Mouse (Mus musculus): Measurements from ENCODE around the gene Glrx. TPM values are rescaled to one million over a fixed set of nuclear protein-coding genes. Genes with fewer than 3 reads are reported as not detected.

Glrx gene
- 44.7 and 49.9 TPM in 2 replicates for polyA plus RNA-seq (2015; fragmentation: Nextera tagmentation; extraction: Ambion mirVana)

DNA sequence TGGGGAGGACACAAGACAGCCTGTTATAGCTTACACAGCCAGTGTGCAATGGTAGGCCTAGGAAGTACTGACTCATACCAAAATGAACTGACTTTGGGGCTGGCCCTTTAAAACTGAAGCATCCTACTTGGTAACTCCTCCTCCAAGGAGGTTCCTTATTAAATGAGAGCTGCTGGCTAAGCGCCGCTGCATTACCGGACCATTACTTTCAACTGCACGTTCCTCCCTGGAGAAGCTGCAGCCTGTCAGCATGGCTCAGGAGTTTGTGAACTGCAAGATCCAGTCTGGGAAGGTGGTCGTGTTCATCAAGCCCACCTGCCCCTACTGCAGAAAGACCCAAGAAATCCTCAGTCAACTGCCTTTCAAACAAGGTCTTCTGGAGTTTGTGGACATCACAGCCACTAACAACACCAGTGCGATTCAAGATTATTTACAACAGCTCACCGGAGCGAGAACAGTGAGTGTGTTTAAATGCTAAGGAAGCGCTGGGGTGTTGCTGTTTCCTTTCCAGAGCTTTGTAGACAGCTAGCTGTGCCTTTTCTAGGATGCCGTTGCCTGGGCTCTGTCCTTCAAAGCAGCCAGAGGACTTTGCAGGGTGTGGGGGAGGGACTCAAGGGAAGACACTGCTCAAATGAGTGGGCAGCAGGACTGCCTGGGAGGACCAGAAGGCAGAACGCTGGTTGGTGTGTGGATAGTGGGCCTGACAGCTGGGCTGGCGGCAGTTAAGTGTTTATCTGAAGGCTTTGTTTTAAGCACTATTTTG lies at the start of gene Glrx:
Gene Glrx (plus strand): TSS at position 150 of the 763 bp plus-strand sequence.
- Histone ChIP-seq H3K9ac (ENCODE audit: low read depth, low read length) (peak within 1 kb of the TSS; percentile 58), H3K36me3 (ENCODE audit: control insufficient read depth, insufficient read depth) (no peaks in the 10 kb centered on the region), H3K4me2 (ENCODE audit: low read depth, low read length) (peak within 1 kb of the TSS; percentile 66), H3K4me3 (ENCODE audit: low read depth, low read length) (peak within 1 kb of the TSS; percentile 65), H3K27me3 (ENCODE audit: control insufficient read depth, insufficient read depth, low read depth, low read length) (no peaks in the 10 kb centered on the region), H3K9me3 (replicated peaks; ENCODE audit: control insufficient read depth, low read length) (no peaks in the 10 kb centered on the region), H3K27ac (ENCODE audit: low read length) (peak within 1 kb of the TSS; percentile 55), H3K4me1 (ENCODE audit: control insufficient read depth, low read depth, low read length) (peaks cover 20% of the 10 kb centered on the region)
- peak; percentile 80 for ATAC-seq (ENCODE audit: low read depth)
- under 1% methylated on average over 12 of the region's 12 CpGs for WGBS (ENCODE audit: insufficient replicate concordance)

GRCm38 (mm10) chr13:75790550-75791205 lies 49.0 kb upstream of the Glrx start:
- 58% methylated on average over 1 of the region's 1 CpGs for WGBS (ENCODE audit: insufficient replicate concordance)
- H3K4me2 ChIP-seq (ENCODE audit: low read depth, low read length): no peak overlapping the region
- no peaks in the 10 kb centered on the region for H3K9me3 ChIP-seq (replicated peaks; ENCODE audit: control insufficient read depth, low read length)
- no peak overlapping the region for H3K4me3 ChIP-seq (ENCODE audit: low read depth, low read length)
- no peak overlapping the region for H3K27ac ChIP-seq (ENCODE audit: low read length)
- H3K9ac ChIP-seq (ENCODE audit: low read depth, low read length): no peak overlapping the region
- no peaks in the 10 kb centered on the region for H3K36me3 ChIP-seq (ENCODE audit: control insufficient read depth, insufficient read depth)
- H3K4me1 ChIP-seq (ENCODE audit: control insufficient read depth, low read depth, low read length): peaks cover 2% of the 10 kb centered on the region
- no peaks in the 10 kb centered on the region for H3K27me3 ChIP-seq (ENCODE audit: control insufficient read depth, insufficient read depth, low read depth, low read length)
- no peak for ATAC-seq (ENCODE audit: low read depth)

- Histone ChIP-seq H3K4me3 (ENCODE audit: low read depth, low read length) (no peak overlapping the region), H3K9ac (ENCODE audit: low read depth, low read length) (no peak overlapping the region), H3K4me2 (ENCODE audit: low read depth, low read length) (no peak overlapping the region), H3K36me3 (ENCODE audit: control insufficient read depth, insufficient read depth) (no peaks in the 10 kb centered on the region), H3K27me3 (ENCODE audit: control insufficient read depth, insufficient read depth, low read depth, low read length) (no peaks in the 10 kb centered on the region), H3K9me3 (replicated peaks; ENCODE audit: control insufficient read depth, low read length) (no peaks in the 10 kb centered on the region), H3K4me1 (ENCODE audit: control insufficient read depth, low read depth, low read length) (peaks cover 9% of the 10 kb centered on the region), H3K27ac (ENCODE audit: low read length) (no peak overlapping the region)
- WGBS (ENCODE audit: insufficient replicate concordance): 55% methylated on average over 6 of the region's 6 CpGs
- ATAC-seq (ENCODE audit: low read depth): no peak
Measured at GRCm38 (mm10) chr13:75793863-75794629, 45.6 kb upstream of the Glrx start.

GRCm38 (mm10) chr13:75797369-75798141 lies 42.1 kb upstream of the Glrx start:
- 13% methylated on average over 18 of the region's 18 CpGs for WGBS (ENCODE audit: insufficient replicate concordance)
- Histone ChIP-seq H3K36me3 (ENCODE audit: control insufficient read depth, insufficient read depth) (no peaks in the 10 kb centered on the region), H3K4me2 (ENCODE audit: low read depth, low read length) (peak overlapping the region; percentile 71), H3K27ac (ENCODE audit: low read length) (peak overlapping the region; percentile 72), H3K4me3 (ENCODE audit: low read depth, low read length) (peak overlapping the region; percentile 43), H3K9me3 (replicated peaks; ENCODE audit: control insufficient read depth, low read length) (no peaks in the 10 kb centered on the region), H3K4me1 (ENCODE audit: control insufficient read depth, low read depth, low read length) (peaks cover 9% of the 10 kb centered on the region), H3K9ac (ENCODE audit: low read depth, low read length) (peak overlapping the region; percentile 57), H3K27me3 (ENCODE audit: control insufficient read depth, insufficient read depth, low read depth, low read length) (no peaks in the 10 kb centered on the region)
- ATAC-seq (ENCODE audit: low read depth): peak; percentile 96

GRCm38 (mm10) chr13:75798413-75799302 lies 41.0 kb upstream of the Glrx start:
- no peaks in the 10 kb centered on the region for H3K9me3 ChIP-seq (replicated peaks; ENCODE audit: control insufficient read depth, low read length)
- peak; percentile 36 for ATAC-seq (ENCODE audit: low read depth)
- H3K9ac ChIP-seq (ENCODE audit: low read depth, low read length): no peak overlapping the region
- H3K4me3 ChIP-seq (ENCODE audit: low read depth, low read length): no peak overlapping the region
- 60% methylated on average over 7 of the region's 7 CpGs for WGBS (ENCODE audit: insufficient replicate concordance)
- H3K4me1 ChIP-seq (ENCODE audit: control insufficient read depth, low read depth, low read length): peaks cover 9% of the 10 kb centered on the region
- H3K4me2 ChIP-seq (ENCODE audit: low read depth, low read length): no peak overlapping the region
- H3K36me3 ChIP-seq (ENCODE audit: control insufficient read depth, insufficient read depth): no peaks in the 10 kb centered on the region
- H3K27ac ChIP-seq (ENCODE audit: low read length): peak overlapping the region; percentile 73
- no peaks in the 10 kb centered on the region for H3K27me3 ChIP-seq (ENCODE audit: control insufficient read depth, insufficient read depth, low read depth, low read length)

DNA sequence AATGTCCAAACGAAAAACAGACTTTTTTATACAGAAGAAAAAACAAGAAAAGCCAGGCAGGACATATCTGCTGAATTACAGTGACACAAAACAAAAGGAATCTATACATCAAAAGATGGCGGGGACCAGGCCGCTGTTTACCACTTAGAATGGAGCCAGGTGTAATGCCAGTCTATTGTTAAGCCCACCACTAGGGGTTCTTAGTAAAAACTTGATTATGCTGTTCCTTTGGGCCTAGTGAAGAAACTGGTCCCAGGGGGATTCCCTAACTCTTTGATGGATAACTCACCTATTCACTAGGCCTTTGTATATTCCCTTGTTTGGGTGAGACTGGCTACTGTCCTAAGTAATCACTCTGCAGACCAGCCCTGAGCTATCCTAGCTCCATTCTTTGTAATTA lies 40.2 kb upstream of the Glrx start:
- no peaks in the 10 kb centered on the region for H3K36me3 ChIP-seq (ENCODE audit: control insufficient read depth, insufficient read depth)
- no peak overlapping the region for H3K9ac ChIP-seq (ENCODE audit: low read depth, low read length)
- no peak overlapping the region for H3K27ac ChIP-seq (ENCODE audit: low read length)
- H3K4me1 ChIP-seq (ENCODE audit: control insufficient read depth, low read depth, low read length): peaks cover 9% of the 10 kb centered on the region
- H3K4me2 ChIP-seq (ENCODE audit: low read depth, low read length): no peak overlapping the region
- WGBS (ENCODE audit: insufficient replicate concordance): 83% methylated on average over 3 of the region's 3 CpGs
- H3K27me3 ChIP-seq (ENCODE audit: control insufficient read depth, insufficient read depth, low read depth, low read length): no peaks in the 10 kb centered on the region
- no peaks in the 10 kb centered on the region for H3K9me3 ChIP-seq (replicated peaks; ENCODE audit: control insufficient read depth, low read length)
- ATAC-seq (ENCODE audit: low read depth): no peak
- H3K4me3 ChIP-seq (ENCODE audit: low read depth, low read length): no peak overlapping the region

DNA sequence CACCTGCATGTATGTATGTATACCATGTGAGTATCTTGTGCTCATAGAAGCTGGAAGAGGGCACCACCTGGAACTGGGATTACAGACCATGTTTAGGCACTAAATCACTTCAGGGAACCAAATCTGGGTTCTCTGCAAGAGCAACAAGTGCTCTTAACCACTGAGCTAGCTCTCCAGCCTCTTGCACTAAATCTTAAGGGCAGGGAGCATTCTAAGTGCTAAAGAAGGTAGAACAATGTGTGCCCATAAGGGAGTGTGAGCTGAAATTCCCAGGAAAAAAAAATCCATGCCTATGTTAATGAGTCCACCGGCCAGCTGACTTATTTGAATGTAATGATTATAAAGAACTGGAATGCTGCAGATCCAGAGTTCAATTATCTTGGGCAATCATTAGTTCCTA lies 31.7 kb upstream of the Glrx start:
- Histone ChIP-seq H3K27ac (ENCODE audit: low read length) (no peak overlapping the region), H3K36me3 (ENCODE audit: control insufficient read depth, insufficient read depth) (no peaks in the 10 kb centered on the region), H3K4me1 (ENCODE audit: control insufficient read depth, low read depth, low read length) (no peaks in the 10 kb centered on the region), H3K9ac (ENCODE audit: low read depth, low read length) (no peak overlapping the region), H3K27me3 (ENCODE audit: control insufficient read depth, insufficient read depth, low read depth, low read length) (no peaks in the 10 kb centered on the region), H3K4me3 (ENCODE audit: low read depth, low read length) (no peak overlapping the region), H3K9me3 (replicated peaks; ENCODE audit: control insufficient read depth, low read length) (no peaks in the 10 kb centered on the region), H3K4me2 (ENCODE audit: low read depth, low read length) (no peak overlapping the region)
- WGBS (ENCODE audit: insufficient replicate concordance): 68% methylated on average over 1 of the region's 1 CpGs
- ATAC-seq (ENCODE audit: low read depth): no peak

DNA sequence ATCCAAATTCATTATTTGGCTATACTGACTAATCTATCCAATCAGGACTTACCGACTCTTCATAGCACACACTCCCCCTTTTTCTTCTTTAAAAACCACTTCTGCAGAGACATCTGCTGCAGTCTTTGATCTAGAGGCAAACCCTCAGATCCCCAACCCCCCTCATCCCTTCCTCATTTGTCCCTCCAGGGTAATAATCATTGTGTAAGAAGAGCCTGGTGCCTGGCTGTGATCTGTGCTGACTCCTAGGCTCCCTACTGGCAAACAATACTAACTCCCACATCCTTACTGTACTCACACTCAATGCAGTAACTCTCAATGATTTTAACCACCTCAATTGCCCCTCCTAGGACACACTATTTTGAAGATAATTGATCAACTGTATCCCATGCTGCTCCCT lies 29.7 kb upstream of the Glrx start:
- Histone ChIP-seq H3K4me3 (ENCODE audit: low read depth, low read length) (no peak overlapping the region), H3K36me3 (ENCODE audit: control insufficient read depth, insufficient read depth) (no peaks in the 10 kb centered on the region), H3K27me3 (ENCODE audit: control insufficient read depth, insufficient read depth, low read depth, low read length) (no peaks in the 10 kb centered on the region), H3K9ac (ENCODE audit: low read depth, low read length) (no peak overlapping the region), H3K4me2 (ENCODE audit: low read depth, low read length) (no peak overlapping the region), H3K9me3 (replicated peaks; ENCODE audit: control insufficient read depth, low read length) (no peaks in the 10 kb centered on the region), H3K4me1 (ENCODE audit: control insufficient read depth, low read depth, low read length) (no peaks in the 10 kb centered on the region), H3K27ac (ENCODE audit: low read length) (no peak overlapping the region)
- no peak for ATAC-seq (ENCODE audit: low read depth)
- 62% methylated on average over 1 of the region's 1 CpGs for WGBS (ENCODE audit: insufficient replicate concordance)

Data from liver, embryonic 16.5 days (tissue).